Mouse (Mus musculus) kidney, postnatal 36 days (tissue): ENCODE measurements at regions not wholly inside any gene's neighbourhood (a gene's known extent, or its start where the extent isn't known, plus 50 kb on each side); places are given as distances from the start of the nearest gene placed in this dataset.
A peak's percentile ranks its signal among the peaks of the same experiment; 100 is the strongest.

Experiments
- DNase-seq, 2 experiments: peaks; one replicate each; pipeline ENCODE4 v3.0.0; 2021 to 2022; ENCODE audit warnings: mixed read lengths in 2 of 2

GRCm38 (mm10) chr16:93263141-93263815 is 340.6 kb downstream of the Setd4 start:
- no peak for DNase-seq

DNA sequence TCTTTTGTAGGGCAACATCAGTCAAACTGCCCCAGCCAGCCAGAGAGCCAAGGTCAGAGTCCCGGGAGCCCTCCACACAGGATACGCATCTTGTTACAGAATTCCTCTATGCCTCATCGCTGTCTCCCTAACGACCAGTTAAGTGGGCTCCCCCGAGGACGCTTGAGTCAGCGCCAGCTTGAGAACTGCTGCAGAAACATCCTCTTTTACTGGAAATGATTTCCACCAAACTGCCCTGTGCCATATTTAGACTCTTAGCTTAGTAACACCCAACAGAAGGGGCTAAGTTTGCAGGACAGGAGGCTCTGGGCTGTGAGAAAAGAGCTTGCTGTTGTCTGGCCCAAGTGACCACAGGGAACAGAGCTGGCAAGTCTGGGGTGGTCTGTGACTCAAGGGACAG is 357.0 kb downstream of the Setd4 start:
- DNase-seq = no peak

DNA sequence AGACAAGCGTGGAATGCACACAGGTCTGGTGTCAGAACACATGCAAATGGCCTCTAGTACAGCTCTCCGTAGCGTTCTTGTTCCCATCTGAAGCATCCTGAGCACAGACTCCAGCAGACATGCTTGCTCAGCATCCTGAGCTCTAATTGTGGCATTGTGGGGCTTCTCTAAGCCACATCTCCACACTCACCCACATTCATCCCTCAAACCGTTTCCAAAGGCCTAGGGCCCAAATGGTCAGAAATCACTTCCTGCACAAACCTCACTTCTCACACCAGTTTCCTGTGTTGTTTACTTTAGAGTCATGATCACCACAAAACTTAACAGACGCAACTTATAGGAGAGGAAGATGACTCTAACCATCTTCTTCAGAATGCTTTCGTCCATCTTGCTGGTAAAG is 358.1 kb downstream of the Setd4 start:
- DNase-seq = no peak

- no peak for DNase-seq
These were observed 365.0 kb downstream of the Setd4 start for GRCm38 (mm10) chr16:93238898-93239297.

- DNase-seq = no peak
These were observed 365.5 kb downstream of the Setd4 start for GRCm38 (mm10) chr16:93238326-93238725.

DNA sequence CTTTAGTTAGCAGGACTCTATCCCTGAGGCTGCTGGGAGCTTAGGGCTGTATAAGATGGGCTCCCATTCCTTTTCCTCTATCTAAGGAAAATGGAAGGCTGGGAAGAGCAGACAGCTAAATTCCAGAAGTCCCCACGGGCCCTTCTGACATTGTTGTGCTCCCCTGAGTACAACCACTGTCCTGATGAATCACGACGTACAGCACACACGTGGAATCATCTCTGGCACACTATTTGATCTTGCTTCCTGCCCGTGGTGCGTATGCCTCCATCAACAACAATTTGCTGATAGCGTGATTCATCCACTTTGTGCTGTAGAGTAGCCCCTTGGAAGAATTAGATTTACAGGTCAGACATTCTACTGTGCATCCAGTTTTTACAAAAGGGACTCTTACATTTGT is 378.2 kb downstream of the Setd4 start:
- no peak for DNase-seq

- DNase-seq = no peak
These were observed 378.7 kb downstream of the Setd4 start for GRCm38 (mm10) chr16:93225196-93225595.

- no peak for DNase-seq
These were observed 384.1 kb downstream of the Setd4 start for GRCm38 (mm10) chr16:93219731-93220130.

DNA sequence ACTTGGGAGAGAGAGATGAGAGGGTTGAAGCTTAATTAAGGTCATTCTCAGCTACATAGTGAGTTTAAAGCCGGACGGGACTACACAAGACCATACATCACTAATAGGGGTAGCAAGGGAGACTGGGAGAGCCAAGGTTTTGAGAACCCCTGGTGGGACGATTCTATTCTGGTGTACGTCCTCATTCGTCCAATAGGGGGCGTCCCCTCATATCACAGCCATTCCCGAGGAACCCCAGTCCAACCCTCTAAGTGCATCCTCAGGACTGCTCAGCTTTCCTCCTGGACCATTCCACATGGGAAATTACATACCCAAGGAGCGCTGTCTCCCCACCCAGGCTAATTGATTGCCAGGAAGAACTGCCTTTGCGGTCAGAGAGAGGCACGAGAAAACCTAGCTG is 385.5 kb downstream of the Setd4 start:
- DNase-seq = no peak

- DNase-seq = no peak
These were observed 386.1 kb downstream of the Setd4 start for GRCm38 (mm10) chr16:93217600-93218226.

- DNase-seq = no peak
These were observed 388.2 kb downstream of the Setd4 start for GRCm38 (mm10) chr16:93215630-93216029.

DNA sequence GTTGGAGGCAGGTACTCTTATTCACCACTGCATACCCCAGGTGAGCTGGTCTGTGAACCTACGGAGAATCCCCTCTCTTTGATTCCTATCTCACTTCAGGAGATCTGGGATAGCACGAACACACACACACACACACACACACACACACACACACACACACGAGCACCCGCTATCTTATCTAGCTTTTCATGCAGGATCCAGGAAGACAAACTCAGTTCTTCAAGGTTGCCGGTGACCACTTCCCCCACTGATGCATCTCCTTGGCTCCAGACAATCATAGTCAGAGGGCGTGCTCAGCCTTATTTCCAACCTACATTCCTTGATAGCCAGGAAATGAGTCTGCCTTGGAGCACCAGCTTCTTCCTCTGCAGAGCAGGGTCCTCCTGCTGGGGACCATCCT is 387.7 kb upstream of the Runx1 start:
- no peak for DNase-seq

- no peak for DNase-seq
These were observed 381.7 kb upstream of the Runx1 start for GRCm38 (mm10) chr16:93207675-93208074.

DNA sequence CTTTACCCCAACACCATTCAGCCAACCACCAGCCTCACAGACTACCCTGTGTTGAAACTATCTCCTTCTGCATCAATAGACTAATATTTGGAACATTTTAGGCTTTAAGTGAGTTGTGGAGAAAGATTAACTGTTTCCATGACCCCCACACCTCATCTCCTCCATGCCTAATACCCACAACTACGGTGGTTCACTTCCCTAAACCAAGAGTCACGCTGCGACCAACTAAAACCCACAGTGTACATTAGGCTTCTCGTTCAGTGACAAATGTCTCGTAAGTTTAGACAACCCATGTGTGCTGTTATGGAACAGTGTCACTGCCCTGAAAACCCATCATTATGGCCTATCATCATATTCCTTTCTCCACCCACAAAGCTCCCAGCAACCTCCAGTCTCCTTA is 381.3 kb upstream of the Runx1 start:
- DNase-seq = no peak

DNA sequence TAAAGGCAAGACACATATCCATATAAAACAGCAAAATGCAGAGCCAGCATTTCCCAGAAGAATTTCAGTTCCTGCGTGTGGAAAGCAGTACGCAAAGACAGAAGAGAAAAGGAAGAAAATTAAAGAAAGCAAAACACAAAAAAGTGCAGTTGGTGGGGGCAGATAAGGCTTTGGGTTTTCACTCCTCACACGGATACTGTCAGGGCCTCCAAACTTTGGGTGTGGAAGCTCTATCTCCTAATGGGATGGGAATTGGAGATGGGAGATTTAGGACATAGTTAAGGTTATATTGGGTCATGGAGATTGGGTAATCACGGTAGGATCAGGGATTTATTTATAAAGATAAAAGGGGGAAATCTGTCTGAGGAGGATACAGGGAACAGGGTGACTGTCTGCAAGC is 380.4 kb upstream of the Runx1 start:
- no peak for DNase-seq

- DNase-seq = no peak
These were observed 378.7 kb upstream of the Runx1 start for GRCm38 (mm10) chr16:93204601-93205000.

GRCm38 (mm10) chr16:93202591-93202990 is 376.6 kb upstream of the Runx1 start:
- no peak for DNase-seq

- no peak for DNase-seq
These were observed 371.4 kb upstream of the Runx1 start for GRCm38 (mm10) chr16:93197300-93197699.

GRCm38 (mm10) chr16:93193921-93194481 is 368.1 kb upstream of the Runx1 start:
- no peak for DNase-seq

- peak in 1 of 2 experiments; percentile 9 for DNase-seq
These were observed 367.3 kb upstream of the Runx1 start for GRCm38 (mm10) chr16:93193263-93193662.

DNA sequence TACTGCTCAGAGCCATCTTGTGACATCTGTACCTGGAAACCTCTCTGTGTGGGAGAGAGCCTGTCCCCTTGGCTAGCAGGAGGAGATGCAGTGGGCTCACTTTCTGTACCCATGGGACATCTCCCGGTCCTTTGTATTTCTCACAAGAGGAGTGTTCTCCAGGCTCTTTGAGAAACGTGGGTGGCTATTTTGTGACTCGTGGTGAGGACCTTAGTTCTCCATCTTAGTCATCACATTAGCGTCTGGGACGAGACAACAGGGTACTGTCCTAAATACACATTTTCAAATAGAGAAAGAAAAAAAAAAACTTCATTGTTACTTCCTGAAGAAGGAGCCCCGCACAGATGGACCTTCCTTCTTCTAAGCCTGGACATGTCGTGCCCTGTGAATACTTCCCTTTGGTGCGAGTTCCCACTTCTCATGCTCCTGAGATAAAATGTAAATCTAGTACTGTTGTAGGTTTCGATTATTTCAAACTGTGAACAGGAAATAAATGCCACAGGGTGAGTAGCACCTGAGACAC is 366.8 kb upstream of the Runx1 start:
- no peak for DNase-seq

DNA sequence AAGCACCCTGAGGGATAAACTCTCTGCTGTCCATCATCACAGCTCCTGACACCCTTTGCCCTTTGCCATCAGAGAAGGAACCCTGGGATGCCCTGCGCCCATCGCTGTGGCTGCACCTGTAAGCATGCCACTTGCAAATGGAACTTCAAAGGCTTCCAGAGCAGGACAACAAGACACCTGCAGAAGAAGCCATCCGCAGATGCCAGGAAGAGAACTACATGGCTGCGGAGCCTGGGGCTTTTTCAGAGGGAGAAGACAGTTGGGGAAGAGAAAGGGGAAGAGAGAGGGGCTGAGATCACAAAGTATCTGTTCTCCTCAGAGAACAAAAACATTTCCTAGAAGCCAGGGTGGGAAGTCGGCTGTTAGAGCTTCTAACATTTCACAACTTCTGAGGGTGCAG is 365.2 kb upstream of the Runx1 start:
- DNase-seq = no peak

GRCm38 (mm10) chr16:93190301-93190700 is 364.4 kb upstream of the Runx1 start:
- DNase-seq = no peak

DNA sequence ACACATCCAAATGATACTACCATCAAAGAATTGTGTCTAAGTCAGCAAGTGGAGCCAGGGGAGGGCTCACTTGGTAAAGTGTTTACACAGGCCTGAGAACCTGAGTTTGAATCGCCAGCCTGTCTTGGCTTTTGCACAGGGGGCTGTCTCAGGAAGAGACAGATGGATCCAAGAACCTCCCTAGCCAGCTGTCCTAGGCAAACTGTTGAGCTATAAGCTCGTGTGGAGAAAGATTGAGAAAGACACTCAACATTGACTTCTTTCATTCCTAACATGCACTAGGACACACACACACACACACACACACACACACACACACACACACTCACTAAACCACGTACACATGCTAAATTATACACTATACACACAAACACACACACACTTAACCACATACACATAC is 363.9 kb upstream of the Runx1 start:
- DNase-seq = no peak
